Mouse (Mus musculus) embryonic facial prominence, embryonic 15.5 days (tissue): Measurements from ENCODE around the gene Meis1. TPM values are rescaled to one million over a fixed set of nuclear protein-coding genes. Genes with fewer than 3 reads are reported as not detected.

Experiments
- ATAC-seq: fragments of 200-750 bp; cut with Nextera tagmentation; 2 replicates; pipeline ENCODE4 v1.8.0; 2017; ENCODE audit warnings: low read depth, moderate TSS enrichment; ENCODE audit not compliant: insufficient number of reproducible peaks, low FRiP score, low TSS enrichment
- H3K27ac ChIP-seq: fragments of 300-500 bp; sonication (generic); replicated peaks from 2 replicates; pipeline ENCODE4 v1.5.1; 2015; ENCODE audit warnings: mild to moderate bottlenecking, inconsistent platforms
- H3K27me3 ChIP-seq: fragments of 300-500 bp; sonication (generic); 2 replicates; pipeline ENCODE4 v1.6.1; 2015; ENCODE audit warnings: inconsistent platforms
- H3K36me3 ChIP-seq: fragments of 300-500 bp; sonication (generic); 2 replicates; pipeline ENCODE4 v1.6.1; 2015; ENCODE audit warnings: mild to moderate bottlenecking, inconsistent platforms
- H3K4me1 ChIP-seq: fragments of 300-500 bp; sonication (generic); 2 replicates; pipeline ENCODE4 v1.6.1; 2015; ENCODE audit warnings: inconsistent platforms
- H3K4me2 ChIP-seq: fragments of 300-500 bp; sonication (generic); replicated peaks from 2 replicates; pipeline ENCODE4 v1.6.1; 2015; ENCODE audit warnings: mild to moderate bottlenecking, inconsistent platforms
- H3K4me3 ChIP-seq: fragments of 300-500 bp; sonication (generic); replicated peaks from 2 replicates; pipeline ENCODE4 v1.5.1; 2015; ENCODE audit warnings: mild to moderate bottlenecking, inconsistent platforms
- H3K9ac ChIP-seq: fragments of 300-500 bp; sonication (generic); 2 replicates; pipeline ENCODE4 v1.6.1; 2015; ENCODE audit warnings: inconsistent platforms
- H3K9me3 ChIP-seq: fragments of 300-500 bp; sonication (generic); replicated peaks from 2 replicates; pipeline ENCODE4 v1.6.1; 2016; ENCODE audit warnings: inconsistent platforms
- WGBS: fragments of 180-500 bp; shearing (Covaris S2); methylation state at CpG from one replicate; pipeline ENCODE4 v1.1.7; 2015; 5-methylcytosine and 5-hydroxymethylcytosine counted together
- polyA plus RNA-seq: library from polyadenylated mRNA; unstranded; fragments of >200 nt; fragmentation: Nextera tagmentation; extraction: Ambion mirVana; gene quantifications from 2 replicates; pipeline ENCODE4 v1.2.1, GENCODE M21; 2015

Gene Meis1
- polyA plus RNA-seq, 1 experiment from 2014 or later = 48.3 TPM

- no peak overlapping the region for H3K4me3 ChIP-seq
- no peak overlapping the region for H3K27ac ChIP-seq
- no peaks in the 10 kb centered on the region for H3K36me3 ChIP-seq
- H3K9me3 ChIP-seq = no peaks in the 10 kb centered on the region
- peaks cover 25% of the 10 kb centered on the region for H3K27me3 ChIP-seq
- WGBS = 49% methylated on average over 5 of the region's 5 CpGs
- ATAC-seq = no peak
- H3K9ac ChIP-seq = no peak overlapping the region
- no peak overlapping the region; the same call in 1 of the 2 replicates for H3K4me2 ChIP-seq
- peaks cover 21% of the 10 kb centered on the region for H3K4me1 ChIP-seq
These were observed 11.7 kb downstream of the Meis1 start for GRCm38 (mm10) chr11:19007068-19007467.

- Histone ChIP-seq H3K4me3 (no peak overlapping the region), H3K4me2 (no peak overlapping the region), H3K9ac (no peak overlapping the region), H3K9me3 (no peaks in the 10 kb centered on the region), H3K27me3 (peaks cover 22% of the 10 kb centered on the region), H3K4me1 (peaks cover 21% of the 10 kb centered on the region), H3K27ac (no peak overlapping the region; the same call in 1 of the 2 replicates), H3K36me3 (no peaks in the 10 kb centered on the region)
- ATAC-seq = no peak
- WGBS = 45% methylated on average over 3 of the region's 3 CpGs
These were observed 12.7 kb downstream of the Meis1 start for GRCm38 (mm10) chr11:19005913-19006693.

GRCm38 (mm10) chr11:19005007-19005912 is 13.5 kb downstream of the Meis1 start:
- no peak overlapping the region for H3K4me2 ChIP-seq
- peaks cover 18% of the 10 kb centered on the region for H3K4me1 ChIP-seq
- no peak overlapping the region for H3K4me3 ChIP-seq
- no peak overlapping the region for H3K27ac ChIP-seq
- WGBS = 63% methylated on average over 9 of the region's 9 CpGs
- no peak overlapping the region for H3K9ac ChIP-seq
- H3K9me3 ChIP-seq = no peaks in the 10 kb centered on the region
- H3K27me3 ChIP-seq = peaks cover 16% of the 10 kb centered on the region
- ATAC-seq = no peak
- H3K36me3 ChIP-seq = no peaks in the 10 kb centered on the region

- H3K9ac ChIP-seq = no peak overlapping the region
- no peak overlapping the region for H3K27ac ChIP-seq
- no peaks in the 10 kb centered on the region for H3K36me3 ChIP-seq
- ATAC-seq = no peak
- no peak overlapping the region for H3K4me3 ChIP-seq
- peaks cover 7% of the 10 kb centered on the region for H3K27me3 ChIP-seq
- no peak overlapping the region for H3K4me2 ChIP-seq
- peaks cover 15% of the 10 kb centered on the region for H3K4me1 ChIP-seq
- no peaks in the 10 kb centered on the region for H3K9me3 ChIP-seq
- WGBS = 58% methylated on average over 5 of the region's 5 CpGs
These were observed 15.7 kb downstream of the Meis1 start for GRCm38 (mm10) chr11:19003066-19003465.

- H3K9ac ChIP-seq = no peak overlapping the region
- H3K4me2 ChIP-seq = no peak overlapping the region
- ATAC-seq = no peak
- H3K36me3 ChIP-seq = peaks cover 17% of the 10 kb centered on the region
- 0 out of 2 replicates have a peak, but pooled peaks cover 3% of the 10 kb centered on the region for H3K9me3 ChIP-seq
- 94% methylated on average over 4 of the region's 4 CpGs for WGBS
- no peak overlapping the region for H3K4me3 ChIP-seq
- H3K27ac ChIP-seq = no peak overlapping the region
- no peaks in the 10 kb centered on the region for H3K27me3 ChIP-seq
- no peaks in the 10 kb centered on the region for H3K4me1 ChIP-seq
These were observed 22.0 kb downstream of the Meis1 start for GRCm38 (mm10) chr11:18996767-18997166.

GRCm38 (mm10) chr11:18996289-18996688 is 22.5 kb downstream of the Meis1 start:
- peaks cover 17% of the 10 kb centered on the region for H3K36me3 ChIP-seq
- H3K4me3 ChIP-seq = no peak overlapping the region
- H3K4me2 ChIP-seq = no peak overlapping the region
- no peak overlapping the region for H3K27ac ChIP-seq
- H3K27me3 ChIP-seq = no peaks in the 10 kb centered on the region
- H3K9ac ChIP-seq = no peak overlapping the region
- 0 out of 2 replicates have a peak, but pooled peaks cover 3% of the 10 kb centered on the region for H3K9me3 ChIP-seq
- WGBS = 100% methylated on average over 2 of the region's 2 CpGs
- no peaks in the 10 kb centered on the region for H3K4me1 ChIP-seq
- ATAC-seq = no peak

- H3K36me3 ChIP-seq = peaks cover 21% of the 10 kb centered on the region
- no peaks in the 10 kb centered on the region for H3K27me3 ChIP-seq
- no peak overlapping the region for H3K27ac ChIP-seq
- H3K4me2 ChIP-seq = no peak overlapping the region
- 0 out of 2 replicates have a peak, but pooled peaks have one; percentile 39 for ATAC-seq
- H3K4me1 ChIP-seq = peaks cover 11% of the 10 kb centered on the region; the same call in 1 of the 2 replicates
- WGBS = 63% methylated on average over 6 of the region's 6 CpGs
- H3K4me3 ChIP-seq = no peak overlapping the region
- H3K9me3 ChIP-seq = 0 out of 2 replicates have a peak, but pooled peaks cover 3% of the 10 kb centered on the region
- H3K9ac ChIP-seq = no peak overlapping the region
These were observed 26.0 kb downstream of the Meis1 start for GRCm38 (mm10) chr11:18992796-18993195.

- WGBS = 65% methylated on average over 6 of the region's 6 CpGs
- peaks cover 11% of the 10 kb centered on the region; the same call in 1 of the 2 replicates for H3K4me1 ChIP-seq
- no peak overlapping the region for H3K4me3 ChIP-seq
- no peak overlapping the region for H3K9ac ChIP-seq
- ATAC-seq = no peak
- peaks cover 23% of the 10 kb centered on the region for H3K36me3 ChIP-seq
- no peak overlapping the region for H3K4me2 ChIP-seq
- H3K27ac ChIP-seq = no peak overlapping the region
- H3K27me3 ChIP-seq = no peaks in the 10 kb centered on the region
- H3K9me3 ChIP-seq = 0 out of 2 replicates have a peak, but pooled peaks cover 3% of the 10 kb centered on the region
These were observed 28.5 kb downstream of the Meis1 start for GRCm38 (mm10) chr11:18990244-18990677.

- 42% methylated on average over 6 of the region's 6 CpGs for WGBS
- 0 out of 2 replicates have a peak overlapping the region, but pooled peaks have one; percentile 22 for H3K27ac ChIP-seq
- no peaks in the 10 kb centered on the region for H3K27me3 ChIP-seq
- peaks cover 11% of the 10 kb centered on the region; the same call in 1 of the 2 replicates for H3K4me1 ChIP-seq
- 0 out of 2 replicates have a peak, but pooled peaks have one; percentile 19 for ATAC-seq
- H3K4me3 ChIP-seq = no peak overlapping the region
- H3K36me3 ChIP-seq = peaks cover 18% of the 10 kb centered on the region
- no peak overlapping the region for H3K4me2 ChIP-seq
- 0 out of 2 replicates have a peak, but pooled peaks cover 3% of the 10 kb centered on the region for H3K9me3 ChIP-seq
- no peak overlapping the region for H3K9ac ChIP-seq
These were observed 29.0 kb downstream of the Meis1 start for GRCm38 (mm10) chr11:18989669-18990243.

GRCm38 (mm10) chr11:18988637-18989263 is 30.0 kb downstream of the Meis1 start:
- no peak overlapping the region for H3K4me3 ChIP-seq
- H3K9ac ChIP-seq = no peak overlapping the region
- no peaks in the 10 kb centered on the region for H3K9me3 ChIP-seq
- peaks cover 17% of the 10 kb centered on the region for H3K36me3 ChIP-seq
- H3K27ac ChIP-seq = no peak overlapping the region
- no peaks in the 10 kb centered on the region for H3K27me3 ChIP-seq
- WGBS = 55% methylated on average over 4 of the region's 4 CpGs
- H3K4me2 ChIP-seq = no peak overlapping the region
- H3K4me1 ChIP-seq = peaks cover 11% of the 10 kb centered on the region; the same call in 1 of the 2 replicates
- ATAC-seq = no peak
